Mouse (Mus musculus) heart, embryonic 15.5 days (tissue): ENCODE measurements around the gene Gps2. TPM values are rescaled to one million over a fixed set of nuclear protein-coding genes. Genes with fewer than 3 reads are reported as not detected.

Experiments
- ATAC-seq: fragments of 200-750 bp; cut with Nextera tagmentation; replicated peaks from 2 replicates; pipeline ENCODE4 v1.8.0; 2017; ENCODE audit warnings: low read depth, moderate TSS enrichment; ENCODE audit not compliant: insufficient number of reproducible peaks, insufficient read depth, low FRiP score
- H3K27ac ChIP-seq: fragments of 300-500 bp; sonication (generic); 2 replicates; pipeline ENCODE4 v1.5.1; 2015; ENCODE audit warnings: mild to moderate bottlenecking, inconsistent platforms
- H3K27me3 ChIP-seq: fragments of 300-500 bp; sonication (generic); 2 replicates; pipeline ENCODE4 v1.6.1; 2015; ENCODE audit warnings: inconsistent platforms
- H3K36me3 ChIP-seq: fragments of 300-500 bp; sonication (generic); 2 replicates; pipeline ENCODE4 v1.6.1; 2015; ENCODE audit warnings: mild to moderate bottlenecking, inconsistent platforms
- H3K4me1 ChIP-seq: fragments of 300-500 bp; sonication (generic); replicated peaks from 2 replicates; pipeline ENCODE4 v1.6.1; 2015; ENCODE audit warnings: inconsistent platforms
- H3K4me2 ChIP-seq: fragments of 300-500 bp; sonication (generic); 2 replicates; pipeline ENCODE4 v1.6.1; 2015; ENCODE audit warnings: inconsistent platforms, mild to moderate bottlenecking, moderate library complexity
- H3K4me3 ChIP-seq: fragments of 300-500 bp; sonication (generic); 2 replicates; pipeline ENCODE4 v1.5.1; 2015; ENCODE audit warnings: mild to moderate bottlenecking, inconsistent platforms
- H3K9ac ChIP-seq: fragments of 300-500 bp; sonication (generic); 2 replicates; pipeline ENCODE4 v1.6.1; 2015; ENCODE audit warnings: mild to moderate bottlenecking, inconsistent platforms
- H3K9me3 ChIP-seq: fragments of 300-500 bp; sonication (generic); replicated peaks from 2 replicates; pipeline ENCODE4 v1.6.1; 2016; ENCODE audit warnings: inconsistent platforms
- WGBS: fragments of 180-500 bp; shearing (Covaris S2); methylation state at CpG from one replicate; pipeline ENCODE4 v1.1.7; 2015; ENCODE audit warnings: mixed read lengths; 5-methylcytosine and 5-hydroxymethylcytosine counted together
- polyA plus RNA-seq: library from polyadenylated mRNA; unstranded; fragments of >200 nt; fragmentation: Nextera tagmentation; extraction: Ambion mirVana; gene quantifications from 2 replicates; pipeline ENCODE4 v1.2.1, GENCODE M21; 2015

Gps2 gene
- polyA plus RNA-seq, 1 experiment from 2014 or later, result 44.8 TPM

DNA sequence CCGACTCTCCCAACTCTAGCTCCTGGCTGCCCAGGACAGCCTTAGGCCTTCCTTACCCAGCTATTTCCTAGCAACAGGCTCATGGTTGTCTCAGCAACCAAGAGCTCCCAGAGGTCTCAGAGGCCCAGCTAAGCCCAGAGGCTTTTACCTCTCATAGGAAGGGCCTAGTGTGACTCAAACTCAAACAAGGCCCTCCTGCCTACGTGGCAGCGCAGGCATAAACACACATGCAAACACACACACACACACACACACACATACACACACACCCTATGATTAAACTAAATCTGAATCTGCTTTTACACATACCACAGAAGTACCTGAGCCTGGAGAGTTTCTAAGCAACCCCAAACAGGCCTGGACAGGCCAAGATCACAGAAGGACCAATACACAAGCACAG lies 35.3 kb upstream of the Gps2 start:
- Histone ChIP-seq H3K4me2 (no peak overlapping the region), H3K9ac (no peak overlapping the region), H3K9me3 (no peaks in the 10 kb centered on the region), H3K36me3 (no peaks in the 10 kb centered on the region), H3K27ac (no peak overlapping the region), H3K4me1 (peaks cover 46% of the 10 kb centered on the region), H3K4me3 (no peak overlapping the region), H3K27me3 (no peaks in the 10 kb centered on the region; the same call in 1 of the 2 replicates)
- ATAC-seq, result no peak
- 87% methylated on average over 3 of the region's 3 CpGs for WGBS

DNA sequence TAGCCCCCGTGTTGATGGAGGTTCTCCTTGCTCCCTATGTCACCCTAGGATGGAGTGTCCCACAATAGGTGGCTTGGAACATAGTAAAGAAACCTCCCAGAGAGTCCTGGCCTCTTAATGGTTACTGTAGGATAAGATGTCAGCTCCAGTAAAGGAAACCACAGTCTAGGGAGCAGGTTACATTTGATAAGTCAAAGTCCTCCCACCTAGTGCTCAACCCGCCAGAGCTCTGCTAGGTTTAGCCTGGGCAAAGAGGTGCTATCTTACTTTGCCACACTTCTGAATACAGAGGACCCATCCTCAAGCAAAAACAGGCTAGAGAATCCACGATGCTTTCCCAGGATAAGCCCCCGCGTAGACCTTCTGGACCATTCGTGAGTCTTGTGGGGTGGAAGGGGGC lies 34.7 kb upstream of the Gps2 start:
- no peak overlapping the region for H3K9ac ChIP-seq
- H3K4me1 ChIP-seq, result peaks cover 46% of the 10 kb centered on the region
- no peaks in the 10 kb centered on the region for H3K9me3 ChIP-seq
- H3K4me2 ChIP-seq, result peak overlapping the region; percentile 80
- WGBS, result 83% methylated on average over 6 of the region's 6 CpGs
- no peak overlapping the region for H3K27ac ChIP-seq
- H3K27me3 ChIP-seq, result no peaks in the 10 kb centered on the region; the same call in 1 of the 2 replicates
- no peaks in the 10 kb centered on the region for H3K36me3 ChIP-seq
- H3K4me3 ChIP-seq, result peak overlapping the region; percentile 64
- no peak for ATAC-seq

DNA sequence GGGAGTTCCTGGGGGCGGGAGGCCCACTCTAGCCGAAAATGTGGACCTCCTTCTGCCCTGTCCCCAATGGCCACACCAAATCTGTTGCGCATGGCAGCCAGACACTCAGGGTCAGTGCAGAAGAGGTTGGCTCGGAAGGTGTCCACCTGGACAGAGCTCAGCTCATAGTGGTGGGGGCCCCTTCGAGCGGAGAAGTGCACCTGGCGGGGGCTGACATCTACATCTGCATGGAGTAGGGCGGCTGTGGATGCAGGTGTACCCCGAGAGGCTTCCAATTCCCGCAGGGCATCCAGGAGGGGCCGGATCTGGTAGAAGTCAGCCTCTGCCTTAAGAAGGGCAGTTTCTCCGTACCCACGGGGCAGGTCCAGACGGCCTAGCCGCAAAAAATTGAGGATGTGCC lies 34.0 kb upstream of the Gps2 start:
- no peaks in the 10 kb centered on the region for H3K9me3 ChIP-seq
- no peaks in the 10 kb centered on the region; the same call in 1 of the 2 replicates for H3K27me3 ChIP-seq
- WGBS, result 49% methylated on average over 15 of the region's 15 CpGs
- peaks cover 52% of the 10 kb centered on the region for H3K4me1 ChIP-seq
- no peak overlapping the region for H3K27ac ChIP-seq
- no peak for ATAC-seq
- H3K36me3 ChIP-seq, result no peaks in the 10 kb centered on the region
- H3K9ac ChIP-seq, result peak overlapping the region; percentile 74
- peak overlapping the region; percentile 64 for H3K4me3 ChIP-seq
- peak overlapping the region; percentile 80 for H3K4me2 ChIP-seq

DNA sequence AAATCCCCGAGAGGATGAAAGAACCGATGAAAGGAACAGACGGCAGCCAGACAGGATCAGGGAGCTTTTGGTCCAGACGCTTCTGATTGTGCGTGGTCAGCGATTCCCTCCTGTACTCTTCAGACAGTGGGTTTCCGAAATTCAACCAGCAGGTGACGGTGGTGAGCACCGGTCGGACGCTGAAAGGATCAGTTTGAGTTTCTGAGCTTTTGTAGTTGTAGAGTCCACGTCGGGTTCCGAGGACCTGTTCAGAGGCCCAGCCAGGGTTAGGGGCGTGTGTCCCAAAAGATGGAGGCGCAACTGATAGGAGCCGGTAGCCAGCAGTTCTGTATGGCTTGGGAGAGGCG lies 33.2 kb upstream of the Gps2 start:
- peaks cover 52% of the 10 kb centered on the region for H3K4me1 ChIP-seq
- H3K36me3 ChIP-seq, result no peaks in the 10 kb centered on the region
- WGBS, result under 1% methylated on average over 18 of the region's 18 CpGs
- H3K27ac ChIP-seq, result peak overlapping the region; percentile 92
- peak overlapping the region; percentile 80 for H3K4me2 ChIP-seq
- H3K27me3 ChIP-seq, result no peaks in the 10 kb centered on the region; the same call in 1 of the 2 replicates
- peak overlapping the region; percentile 64 for H3K4me3 ChIP-seq
- ATAC-seq, result peak; percentile 37
- peak overlapping the region; percentile 74 for H3K9ac ChIP-seq
- H3K9me3 ChIP-seq, result no peaks in the 10 kb centered on the region

DNA sequence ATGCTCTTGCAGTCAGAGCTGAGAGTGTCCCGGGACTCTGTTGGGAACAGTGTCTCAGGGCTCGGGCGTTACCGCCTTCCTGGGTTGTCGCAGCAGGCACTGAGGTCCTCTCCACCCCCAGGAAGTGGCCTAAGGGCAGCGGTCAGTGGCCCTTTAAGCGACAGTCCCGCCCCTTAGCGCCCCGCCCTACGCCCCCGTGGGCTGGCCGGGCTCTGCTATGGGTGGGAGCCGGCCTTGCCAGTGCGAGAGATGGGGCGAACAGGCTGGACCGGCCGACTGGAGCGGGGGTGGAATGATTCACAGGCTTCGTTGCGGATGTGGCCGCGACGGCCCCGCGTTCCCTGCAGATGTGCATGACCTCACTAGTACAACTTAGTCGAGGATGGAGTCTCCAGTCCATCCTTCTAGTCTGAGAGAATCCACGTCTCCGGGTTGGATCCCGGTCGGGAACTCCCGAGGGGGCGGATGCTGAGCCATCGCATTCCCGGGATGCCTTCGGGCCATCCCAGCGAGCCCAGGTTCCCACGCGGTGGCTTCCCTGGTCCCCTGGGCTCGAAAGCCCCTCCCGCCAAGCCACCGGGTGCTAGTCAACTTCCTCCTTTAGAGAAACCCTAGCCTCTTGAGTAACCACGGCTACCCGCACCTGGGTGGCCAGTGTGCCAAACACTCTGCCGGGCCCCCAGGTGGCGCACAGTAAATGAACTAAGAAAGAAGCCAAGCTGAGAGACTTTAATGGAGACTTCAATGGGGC lies 32.7 kb upstream of the Gps2 start, which contains the start of gene Kctd11:
Gene Kctd11, minus strand, starts transcription at position 554 of the 751 bp plus-strand sequence.
- under 1% methylated on average over 46 of the region's 46 CpGs for WGBS
- ATAC-seq, result peak; percentile 90
- Histone ChIP-seq H3K9ac (peak within 1 kb of the TSS; percentile 74), H3K27ac (peak within 1 kb of the TSS; percentile 92), H3K9me3 (no peaks in the 10 kb centered on the region), H3K4me3 (peak within 1 kb of the TSS; percentile 64), H3K4me1 (peaks cover 47% of the 10 kb centered on the region), H3K4me2 (peak within 1 kb of the TSS; percentile 80), H3K36me3 (no peaks in the 10 kb centered on the region), H3K27me3 (no peaks in the 10 kb centered on the region; the same call in 1 of the 2 replicates)

DNA sequence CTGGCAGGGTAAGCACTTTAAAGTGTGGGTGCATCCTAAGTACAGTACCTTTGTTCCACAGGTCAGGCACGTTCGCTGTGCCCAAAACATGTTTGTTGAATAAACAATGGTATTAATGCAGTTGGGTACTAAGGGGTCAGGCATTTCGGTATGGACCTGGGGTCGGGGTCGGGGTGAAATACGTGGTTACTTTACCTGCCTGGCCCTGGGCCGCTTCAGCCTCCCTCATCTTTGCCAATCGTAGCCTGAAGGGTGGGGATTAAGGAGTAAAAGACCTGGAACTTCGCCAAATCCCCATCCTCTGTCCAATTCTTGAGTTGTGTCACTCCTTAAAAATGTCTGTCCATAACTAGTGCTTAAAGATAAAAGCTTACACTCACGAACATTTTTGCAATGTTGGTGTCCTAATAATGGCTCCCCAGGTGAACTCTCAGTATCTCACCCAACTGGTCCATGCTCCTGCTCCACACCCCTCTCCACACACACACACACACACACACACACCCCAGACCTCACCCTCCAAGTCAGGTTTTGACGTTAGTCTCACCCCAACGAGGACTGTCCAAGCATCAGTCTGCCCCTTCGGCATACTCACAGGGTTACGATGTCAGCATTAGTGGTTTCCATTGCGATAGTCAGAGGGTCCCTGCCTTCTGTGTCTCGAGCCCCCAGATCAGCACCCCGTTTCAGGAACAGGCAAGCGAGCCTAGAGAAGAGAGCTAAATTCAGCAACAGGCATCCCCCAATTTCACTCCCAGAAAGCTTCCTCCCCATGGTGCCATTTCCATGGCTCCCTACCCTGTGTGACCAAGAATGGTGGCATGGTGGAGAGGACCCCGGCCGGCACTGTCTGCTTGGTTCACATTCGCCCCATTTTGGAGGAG lies 31.7 kb upstream of the Gps2 start:
- H3K9me3 ChIP-seq, result no peaks in the 10 kb centered on the region
- peak overlapping the region; percentile 80 for H3K4me2 ChIP-seq
- no peaks in the 10 kb centered on the region; the same call in 1 of the 2 replicates for H3K27me3 ChIP-seq
- H3K4me3 ChIP-seq, result peak overlapping the region; percentile 64
- peak overlapping the region; percentile 92 for H3K27ac ChIP-seq
- peak overlapping the region; percentile 74 for H3K9ac ChIP-seq
- H3K4me1 ChIP-seq, result peaks cover 40% of the 10 kb centered on the region
- 62% methylated on average over 21 of the region's 21 CpGs for WGBS
- no peak for ATAC-seq
- no peaks in the 10 kb centered on the region for H3K36me3 ChIP-seq

DNA sequence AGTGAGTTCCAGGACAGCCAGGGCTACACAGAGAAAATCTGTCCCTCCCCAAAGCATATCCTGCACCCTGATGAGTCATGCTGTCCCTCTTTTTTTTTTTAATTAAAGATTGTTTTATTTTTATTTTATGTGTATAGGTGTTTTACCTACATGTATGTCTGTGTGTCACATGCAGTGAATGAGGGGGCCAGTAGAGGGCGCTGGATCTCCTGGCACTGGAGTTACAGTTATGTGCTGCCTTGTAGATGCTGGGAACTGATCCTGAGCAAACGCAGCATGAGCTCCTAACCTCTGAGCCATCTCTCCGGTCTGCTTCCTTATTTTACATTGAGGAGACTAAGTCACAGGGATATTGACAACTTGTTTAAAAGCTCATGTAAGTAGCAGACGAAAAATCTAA lies 30.6 kb upstream of the Gps2 start:
- no peak for ATAC-seq
- no peak overlapping the region for H3K9ac ChIP-seq
- no peak overlapping the region for H3K4me2 ChIP-seq
- 62% methylated on average over 4 of the region's 4 CpGs for WGBS
- H3K4me3 ChIP-seq, result no peak overlapping the region
- H3K36me3 ChIP-seq, result no peaks in the 10 kb centered on the region
- no peak overlapping the region for H3K27ac ChIP-seq
- peaks cover 35% of the 10 kb centered on the region for H3K4me1 ChIP-seq
- H3K27me3 ChIP-seq, result no peaks in the 10 kb centered on the region; the same call in 1 of the 2 replicates
- no peaks in the 10 kb centered on the region for H3K9me3 ChIP-seq

DNA sequence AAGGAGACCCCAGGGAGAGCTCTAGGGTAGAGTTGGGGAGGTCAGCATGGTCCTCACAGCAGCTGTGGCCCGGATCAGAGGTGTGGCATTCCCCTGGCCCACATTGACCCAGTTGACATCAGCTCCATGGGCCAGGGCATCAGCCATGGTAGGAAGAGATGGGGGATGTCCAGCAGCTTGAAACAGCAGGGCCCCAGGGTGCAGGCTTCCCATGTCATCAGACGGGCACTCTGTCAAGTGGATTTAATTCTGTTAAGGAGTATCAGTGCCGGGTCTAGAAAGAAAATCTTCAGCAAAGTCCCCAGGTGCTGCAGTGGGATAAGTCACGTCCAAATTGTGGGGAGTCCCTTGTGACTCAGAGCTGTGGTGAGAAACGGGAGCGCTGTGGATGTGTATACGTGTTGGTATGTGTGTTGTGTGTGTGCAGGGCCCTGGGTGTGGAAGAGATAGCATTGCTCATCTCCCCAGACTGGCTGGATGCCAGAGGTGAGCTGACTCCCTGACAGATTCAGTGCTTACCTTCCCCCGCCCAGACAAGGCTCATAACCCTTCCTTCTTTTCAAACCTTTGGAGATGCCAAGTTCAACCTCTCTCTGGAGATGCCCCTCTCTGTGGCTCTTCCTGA lies 30.0 kb upstream of the Gps2 start:
- Histone ChIP-seq H3K27ac (no peak overlapping the region; the same call in 1 of the 2 replicates), H3K4me2 (no peak overlapping the region), H3K4me3 (no peak overlapping the region), H3K9me3 (no peaks in the 10 kb centered on the region), H3K4me1 (peaks cover 35% of the 10 kb centered on the region), H3K27me3 (no peaks in the 10 kb centered on the region; the same call in 1 of the 2 replicates), H3K36me3 (no peaks in the 10 kb centered on the region), H3K9ac (no peak overlapping the region)
- ATAC-seq, result no peak
- 79% methylated on average over 8 of the region's 8 CpGs for WGBS

DNA sequence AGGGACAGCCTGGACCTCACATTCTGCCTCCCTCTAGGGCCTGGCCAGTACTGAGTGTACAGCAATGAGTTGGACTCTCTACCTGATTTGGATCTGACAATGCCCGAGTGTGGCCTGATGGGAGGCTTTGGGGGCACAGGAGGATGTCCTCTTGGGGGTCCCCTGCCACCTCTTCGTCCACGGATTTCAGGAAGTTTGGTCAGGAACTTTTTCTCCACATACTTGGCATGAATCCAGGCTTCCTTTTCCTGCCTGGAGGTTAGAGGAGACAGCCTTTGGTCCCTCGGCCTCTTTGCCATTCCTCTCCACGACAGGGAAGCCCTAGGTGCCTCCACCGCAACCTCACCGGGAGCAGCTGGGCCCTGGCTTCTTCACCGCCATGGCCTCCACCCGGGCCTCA lies 29.4 kb upstream of the Gps2 start:
- Histone ChIP-seq H3K27me3 (no peaks in the 10 kb centered on the region; the same call in 1 of the 2 replicates), H3K4me2 (peak overlapping the region; percentile 13; the same call in 1 of the 2 replicates), H3K27ac (peak overlapping the region; percentile 40), H3K9ac (no peak overlapping the region), H3K4me1 (peaks cover 32% of the 10 kb centered on the region), H3K4me3 (no peak overlapping the region), H3K9me3 (no peaks in the 10 kb centered on the region), H3K36me3 (no peaks in the 10 kb centered on the region)
- no peak for ATAC-seq
- 53% methylated on average over 9 of the region's 9 CpGs for WGBS

DNA sequence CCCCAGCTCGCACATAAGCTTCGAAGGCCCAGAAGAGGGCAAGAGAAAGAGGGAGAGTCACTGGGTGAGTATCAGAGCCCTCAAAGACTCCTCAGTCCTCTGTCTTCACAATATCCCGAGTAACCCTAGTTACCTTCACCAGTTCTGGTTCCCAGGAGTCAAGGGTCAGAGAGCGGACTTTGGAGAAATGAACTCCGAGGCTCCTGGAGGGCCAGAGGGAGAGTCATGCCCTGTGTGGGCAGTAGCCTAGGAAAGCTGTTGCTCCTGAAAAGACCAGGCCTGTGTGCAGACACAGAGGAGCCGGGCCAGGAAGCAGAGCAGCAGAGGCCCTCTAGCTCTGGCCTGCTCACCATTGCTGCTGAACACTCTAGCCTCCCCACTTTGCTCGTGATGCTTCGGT lies 29.0 kb upstream of the Gps2 start:
- Histone ChIP-seq H3K4me1 (peaks cover 30% of the 10 kb centered on the region), H3K27ac (peak overlapping the region; percentile 40), H3K9me3 (no peaks in the 10 kb centered on the region), H3K4me2 (peak overlapping the region; percentile 13; the same call in 1 of the 2 replicates), H3K4me3 (no peak overlapping the region), H3K9ac (no peak overlapping the region), H3K27me3 (no peaks in the 10 kb centered on the region; the same call in 1 of the 2 replicates), H3K36me3 (no peaks in the 10 kb centered on the region)
- WGBS, result 70% methylated on average over 8 of the region's 8 CpGs
- ATAC-seq, result no peak
